Mouse (Mus musculus): ENCODE data around the gene Slc35e2. TPM values are rescaled to one million over a fixed set of nuclear protein-coding genes. Genes with fewer than 3 reads are reported as not detected.

Slc35e2 gene
- total and polyA plus RNA-seq, 2 experiments from 2014 or later, result 14.7 to 74.9 TPM

- peaks cover 11% of the 10 kb centered on the region; the same call in 1 of the 2 replicates for H3K4me1 ChIP-seq (ENCODE audit: insufficient read depth, low read length)
- peaks cover 27% of the 10 kb centered on the region for H3K36me3 ChIP-seq (ENCODE audit: insufficient read depth, low read length)
- H3K4me3 ChIP-seq (ENCODE audit: low read depth, low read length), result peak within 1 kb of the TSS; percentile 83
- no peaks in the 10 kb centered on the region for H3K27me3 ChIP-seq (ENCODE audit: insufficient read depth, low read length)
- peak within 1 kb of the TSS; percentile 94 for H3K27ac ChIP-seq (ENCODE audit: low read depth, low read length)
- WGBS, result 71% methylated on average over 7 of the region's 7 CpGs
- no peak for TF ChIP-seq CTCF (IDR thresholded peaks at IDR 0.05)
- H3K9me3 ChIP-seq (ENCODE audit: low read length), result no peaks in the 10 kb centered on the region
- H3K4me2 ChIP-seq (ENCODE audit: low read depth, low read length, poor library complexity, severe bottlenecking), result peak within 1 kb of the TSS; percentile 78
- peak within 1 kb of the TSS; percentile 48; the same call in 1 of the 2 replicates for H3K9ac ChIP-seq (replicated peaks; ENCODE audit: low read length, poor library complexity, severe bottlenecking)
- ATAC-seq (ENCODE audit: low FRiP score) (no peak), DNase-seq (ENCODE audit: low spot score) (no peak)
Observed at GRCm38 (mm10) chr4:155561661-155562442, 39.4 kb upstream of the Slc35e2 start, which contains the start of gene Nadk. Gene Nadk (plus strand): TSS chr4:155562378.

GRCm38 (mm10) chr4:155562725-155563399 is 38.4 kb upstream of the Slc35e2 start:
- H3K36me3 ChIP-seq (ENCODE audit: insufficient read depth, low read length), result peaks cover 29% of the 10 kb centered on the region
- no peaks in the 10 kb centered on the region for H3K9me3 ChIP-seq (ENCODE audit: low read length)
- WGBS, result 2% methylated on average over 18 of the region's 19 CpGs
- no peaks in the 10 kb centered on the region for H3K27me3 ChIP-seq (ENCODE audit: insufficient read depth, low read length)
- no peak for ATAC-seq (ENCODE audit: low FRiP score)
- H3K4me3 ChIP-seq (ENCODE audit: low read depth, low read length), result peak overlapping the region; percentile 83
- H3K27ac ChIP-seq (ENCODE audit: low read depth, low read length), result peak overlapping the region; percentile 94
- peak; percentile 65 for DNase-seq (ENCODE audit: low spot score)
- H3K4me1 ChIP-seq (ENCODE audit: insufficient read depth, low read length), result peaks cover 11% of the 10 kb centered on the region; the same call in 1 of the 2 replicates
- H3K4me2 ChIP-seq (ENCODE audit: low read depth, low read length, poor library complexity, severe bottlenecking), result peak overlapping the region; percentile 78
- no peak for TF ChIP-seq CTCF (IDR thresholded peaks at IDR 0.05)
- H3K9ac ChIP-seq (replicated peaks; ENCODE audit: low read length, poor library complexity, severe bottlenecking), result peak overlapping the region; percentile 48; the same call in 1 of the 2 replicates

DNA sequence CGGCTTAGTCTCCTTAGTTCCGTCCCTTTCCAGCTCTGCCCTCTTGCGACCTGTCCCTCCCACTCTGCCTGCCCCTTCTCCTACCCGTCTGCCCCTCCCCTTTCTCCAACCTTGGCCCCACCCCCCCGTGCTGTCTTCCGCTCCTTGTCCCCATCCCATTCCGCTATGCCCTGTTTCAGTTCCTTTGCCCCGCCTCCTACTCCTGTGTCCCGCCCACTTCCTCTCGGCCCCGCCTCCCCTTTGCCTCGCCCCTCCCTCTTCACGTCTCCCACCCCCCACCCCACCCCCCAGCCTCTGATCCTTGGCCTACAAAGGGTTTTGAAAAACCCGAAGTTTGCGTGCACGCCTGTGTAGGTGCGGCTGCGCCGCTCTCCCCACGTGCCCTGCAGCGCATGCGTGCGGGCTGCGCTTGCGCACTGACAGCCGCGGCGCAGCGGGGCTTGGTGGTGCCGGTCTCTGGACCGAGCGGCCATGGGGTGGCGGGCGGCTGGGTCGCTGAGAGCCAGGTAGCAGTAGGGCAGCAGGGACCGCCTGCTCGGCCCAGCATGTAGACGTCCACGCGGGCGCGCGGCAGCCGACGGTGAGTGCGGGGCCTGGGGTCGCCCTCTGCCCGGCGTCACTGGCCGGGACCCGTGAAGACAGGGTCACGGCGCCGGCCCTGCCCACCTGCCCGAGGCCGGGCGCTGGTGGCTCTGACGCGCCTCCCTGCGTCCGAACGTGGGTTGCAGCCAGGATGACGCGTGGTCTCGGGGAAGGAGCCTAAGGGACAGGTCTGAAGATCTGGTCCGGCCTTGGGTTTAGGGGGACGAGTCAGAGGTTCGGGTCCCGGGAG is 37.6 kb upstream of the Slc35e2 start:
- ATAC-seq (ENCODE audit: low FRiP score) (peak; percentile 97), DNase-seq (ENCODE audit: low spot score) (peak; percentile 97)
- H3K4me1 ChIP-seq (ENCODE audit: insufficient read depth, low read length), result peaks cover 11% of the 10 kb centered on the region; the same call in 1 of the 2 replicates
- under 1% methylated on average over 65 of the region's 69 CpGs for WGBS
- no peaks in the 10 kb centered on the region for H3K27me3 ChIP-seq (ENCODE audit: insufficient read depth, low read length)
- H3K4me3 ChIP-seq (ENCODE audit: low read depth, low read length), result peak overlapping the region; percentile 83
- no peaks in the 10 kb centered on the region for H3K9me3 ChIP-seq (ENCODE audit: low read length)
- peaks cover 25% of the 10 kb centered on the region for H3K36me3 ChIP-seq (ENCODE audit: insufficient read depth, low read length)
- H3K4me2 ChIP-seq (ENCODE audit: low read depth, low read length, poor library complexity, severe bottlenecking), result peak overlapping the region; percentile 78
- peak; percentile 54 for TF ChIP-seq CTCF (IDR thresholded peaks at IDR 0.05)
- peak overlapping the region; percentile 94 for H3K27ac ChIP-seq (ENCODE audit: low read depth, low read length)
- peak overlapping the region; percentile 72 for H3K9ac ChIP-seq (replicated peaks; ENCODE audit: low read length, poor library complexity, severe bottlenecking)

DNA sequence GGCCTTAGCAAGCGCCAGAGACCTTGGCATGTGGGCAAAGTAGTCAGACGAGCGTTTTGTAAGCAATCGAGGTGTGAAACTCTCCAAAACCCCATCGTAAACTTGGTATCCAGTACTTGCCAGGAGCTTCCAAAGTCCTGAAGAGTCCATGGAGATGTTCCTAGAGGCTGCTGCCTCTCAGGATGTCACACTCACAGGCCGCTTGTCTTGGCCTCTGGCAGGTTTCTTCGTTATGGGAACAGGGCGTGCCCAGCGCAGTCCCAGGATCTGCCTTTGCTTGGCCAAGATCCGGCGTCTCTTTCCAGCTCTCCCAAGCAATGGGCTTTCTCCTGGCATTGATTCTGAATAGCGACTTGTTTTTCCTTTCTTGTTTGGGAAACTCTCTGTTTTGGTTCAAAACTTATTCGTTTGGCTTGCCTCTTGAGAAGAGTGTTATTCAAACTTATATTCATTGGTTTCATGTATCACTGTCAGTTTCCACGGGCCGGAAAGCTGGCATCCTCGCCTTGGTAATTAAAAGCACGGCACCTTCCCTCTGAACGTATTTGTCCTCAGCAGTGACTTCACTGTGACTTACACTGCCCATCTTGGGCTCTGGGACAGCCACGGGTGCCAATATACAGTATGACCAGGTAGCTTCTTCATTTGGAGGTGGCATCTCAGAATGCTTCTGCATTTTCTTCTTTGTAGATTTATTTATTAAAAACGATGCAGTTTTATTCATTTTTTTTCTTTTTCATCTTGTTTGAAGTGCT is 36.7 kb upstream of the Slc35e2 start:
- H3K4me1 ChIP-seq (ENCODE audit: insufficient read depth, low read length), result peaks cover 11% of the 10 kb centered on the region; the same call in 1 of the 2 replicates
- no peak for TF ChIP-seq CTCF (IDR thresholded peaks at IDR 0.05)
- DNase-seq (ENCODE audit: low spot score) (peak; percentile 31), ATAC-seq (ENCODE audit: low FRiP score) (no peak)
- peak overlapping the region; percentile 78 for H3K4me2 ChIP-seq (ENCODE audit: low read depth, low read length, poor library complexity, severe bottlenecking)
- H3K4me3 ChIP-seq (ENCODE audit: low read depth, low read length), result peak overlapping the region; percentile 83
- H3K27me3 ChIP-seq (ENCODE audit: insufficient read depth, low read length), result no peaks in the 10 kb centered on the region
- H3K9ac ChIP-seq (replicated peaks; ENCODE audit: low read length, poor library complexity, severe bottlenecking), result peak overlapping the region; percentile 72
- no peaks in the 10 kb centered on the region for H3K9me3 ChIP-seq (ENCODE audit: low read length)
- WGBS, result 18% methylated on average over 20 of the region's 20 CpGs
- H3K27ac ChIP-seq (ENCODE audit: low read depth, low read length), result peak overlapping the region; percentile 94
- H3K36me3 ChIP-seq (ENCODE audit: insufficient read depth, low read length), result peaks cover 17% of the 10 kb centered on the region

DNA sequence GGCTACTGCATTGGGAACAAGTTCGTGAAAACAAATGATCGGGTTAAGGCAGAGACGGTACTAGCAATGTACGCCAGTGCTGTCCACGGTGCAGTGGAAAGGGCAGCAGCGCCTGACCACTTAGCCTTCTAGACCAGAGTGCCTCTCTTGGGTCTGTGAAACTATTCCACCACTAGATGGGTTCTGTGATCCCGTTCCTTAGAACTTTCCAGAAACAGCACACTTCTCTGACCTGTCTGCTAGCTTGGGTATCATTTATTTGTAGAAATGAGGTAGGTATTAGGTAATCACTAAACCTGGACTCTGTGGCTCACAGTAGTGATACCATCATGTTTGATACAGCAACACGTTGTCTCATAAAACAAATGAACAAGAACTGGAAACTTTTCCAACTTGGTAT is 34.7 kb upstream of the Slc35e2 start:
- ATAC-seq (ENCODE audit: low FRiP score), result no peak
- no peak for DNase-seq (ENCODE audit: low spot score)
- Histone ChIP-seq H3K27me3 (ENCODE audit: insufficient read depth, low read length) (no peaks in the 10 kb centered on the region), H3K27ac (ENCODE audit: low read depth, low read length) (no peak overlapping the region), H3K9me3 (ENCODE audit: low read length) (no peaks in the 10 kb centered on the region), H3K9ac (replicated peaks; ENCODE audit: low read length, poor library complexity, severe bottlenecking) (no peak overlapping the region), H3K4me1 (ENCODE audit: insufficient read depth, low read length) (peaks cover 11% of the 10 kb centered on the region; the same call in 1 of the 2 replicates), H3K36me3 (ENCODE audit: insufficient read depth, low read length) (0 out of 2 replicates have a peak, but pooled peaks cover 2% of the 10 kb centered on the region), H3K4me3 (ENCODE audit: low read depth, low read length) (no peak overlapping the region), H3K4me2 (ENCODE audit: low read depth, low read length, poor library complexity, severe bottlenecking) (no peak overlapping the region)
- 0 out of 2 replicates have a peak, but pooled peaks have one; percentile 5 for TF ChIP-seq CTCF (IDR thresholded peaks at IDR 0.05)
- 89% methylated on average over 8 of the region's 8 CpGs for WGBS

Measured in midbrain, postnatal 0 days (tissue).